Mouse (Mus musculus) myocyte (in vitro differentiated cells): ENCODE measurements at regions not wholly inside any gene's neighbourhood (a gene's known extent, or its start where the extent isn't known, plus 50 kb on each side); places are given as distances from the start of the nearest gene placed in this dataset.
"Not testable (repeated sequence)": the region's sequence is repeated elsewhere in the genome, so short reads cannot be mapped to it uniquely, and the experiment has no call there.

Experiments
- H3K27me3 ChIP-seq: one replicate; pipeline ENCODE4 v1.6.1; 2011; ENCODE audit not compliant: control insufficient read depth, insufficient read depth, insufficient read length
- H3K36me3 ChIP-seq: one replicate; pipeline ENCODE4 v1.6.1; 2011; ENCODE audit not compliant: control insufficient read depth, insufficient read depth
- H3K4me2 ChIP-seq: one replicate; pipeline ENCODE4 v1.6.1; 2011; ENCODE audit warnings: low read depth, control low read depth
- H3K4me3 ChIP-seq: one replicate; pipeline ENCODE4 v1.5.1; 2011; ENCODE audit warnings: mild to moderate bottlenecking, control low read depth, moderate library complexity
- H3K79me2 ChIP-seq: one replicate; pipeline ENCODE4 v1.6.1; 2011; ENCODE audit not compliant: control insufficient read depth, insufficient read depth
- H3ac ChIP-seq: one replicate; pipeline ENCODE4 v1.6.1; 2011; ENCODE audit not compliant: control insufficient read depth, insufficient read length
- CEBPB ChIP-seq: IDR thresholded peaks from 2 replicates; pipeline ENCODE4 v1.6.1; 2011; ENCODE audit warnings: mild to moderate bottlenecking, moderate library complexity; ENCODE audit not compliant: poor library complexity, insufficient read depth, severe bottlenecking
- E2F4 ChIP-seq: IDR thresholded peaks from one replicate; pipeline ENCODE4 v1.6.1; 2011; ENCODE audit warnings: mild to moderate bottlenecking, control low read depth, moderate library complexity; ENCODE audit not compliant: insufficient read depth
- MAX ChIP-seq: IDR thresholded peaks from one replicate; pipeline ENCODE4 v1.6.1; 2011; ENCODE audit warnings: low read depth, mild to moderate bottlenecking, control low read depth
- MYOD1 ChIP-seq, 3 experiments: IDR thresholded peaks; one replicate each; pipeline ENCODE4 v1.6.1; 2011; ENCODE audit warnings: control low read depth in 2 of 3, low read depth in 2 of 3, mild to moderate bottlenecking in 2 of 3, moderate library complexity in 1 of 3; ENCODE audit not compliant: insufficient read length in 2 of 3, control insufficient read depth in 1 of 3
- MYOG ChIP-seq, 3 experiments: IDR thresholded peaks; one replicate each; pipeline ENCODE4 v1.6.1; 2011; ENCODE audit warnings: control low read depth in 2 of 3, low read depth in 2 of 3, mild to moderate bottlenecking in 2 of 3; ENCODE audit not compliant: insufficient read length in 2 of 3, control insufficient read depth in 1 of 3, insufficient read depth in 1 of 3
- POLR2A ChIP-seq: IDR thresholded peaks from one replicate; pipeline ENCODE4 v1.6.1; 2011; ENCODE audit warnings: low read depth, mild to moderate bottlenecking, control low read depth, moderate library complexity; ENCODE audit not compliant: insufficient read length
- POLR2AphosphoS2 ChIP-seq: IDR thresholded peaks from one replicate; pipeline ENCODE4 v1.6.1; 2011; ENCODE audit warnings: low read depth, control low read depth; ENCODE audit not compliant: insufficient read length
- REST ChIP-seq: IDR thresholded peaks from one replicate; pipeline ENCODE4 v1.6.1; 2011; ENCODE audit warnings: mild to moderate bottlenecking, control low read depth, moderate library complexity; ENCODE audit not compliant: insufficient read depth, insufficient read length
- SRF ChIP-seq: IDR thresholded peaks from one replicate; pipeline ENCODE4 v1.6.1; 2011; ENCODE audit warnings: low read depth; ENCODE audit not compliant: control insufficient read depth, insufficient read length
- TCF12 ChIP-seq: IDR thresholded peaks from one replicate; pipeline ENCODE4 v1.6.1; 2011; ENCODE audit warnings: mild to moderate bottlenecking, control low read depth; ENCODE audit not compliant: poor library complexity, insufficient read depth, severe bottlenecking
- TCF3 ChIP-seq: IDR thresholded peaks from one replicate; pipeline ENCODE4 v1.6.1; 2011; ENCODE audit warnings: low read depth, control low read depth; ENCODE audit not compliant: insufficient read length
- USF1 ChIP-seq: IDR thresholded peaks from one replicate; pipeline ENCODE4 v1.6.1; 2011; ENCODE audit warnings: low read depth, mild to moderate bottlenecking, control low read depth, moderate library complexity

- no peaks in the 10 kb centered on the region for H3K36me3 ChIP-seq
- H3ac ChIP-seq: no peak overlapping the region
- no peak for TF ChIP-seq USF1
- TF ChIP-seq POLR2A: no peak
- TF ChIP-seq MAX: no peak
- no peak for TF ChIP-seq POLR2AphosphoS2
- no peak for TF ChIP-seq CEBPB
- TF ChIP-seq TCF3: no peak
- no peak for TF ChIP-seq REST
- no peak for TF ChIP-seq MYOD1 (IDR thresholded peaks at IDR 0.05; ENCODE audit: control insufficient read depth in 1 of 3, insufficient read length in 2 of 3, low read depth in 2 of 3)
- no peak for TF ChIP-seq TCF12
- no peak for TF ChIP-seq MYOG (IDR thresholded peaks at IDR 0.05; ENCODE audit: control insufficient read depth in 1 of 3, insufficient read depth in 1 of 3, insufficient read length in 2 of 3, low read depth in 2 of 3)
- TF ChIP-seq E2F4: no peak
- TF ChIP-seq SRF: no peak
- H3K4me3 ChIP-seq: no peak overlapping the region
- no peak overlapping the region for H3K4me2 ChIP-seq
- no peaks in the 10 kb centered on the region for H3K79me2 ChIP-seq
- no peaks in the 10 kb centered on the region for H3K27me3 ChIP-seq
These were observed 137.5 kb upstream of the Ppp2r2d start for GRCm38 (mm10) chr7:138708373-138708772.

GRCm38 (mm10) chr7:138699599-138699998 lies 146.3 kb upstream of the Ppp2r2d start:
- H3K4me3 ChIP-seq, H3ac ChIP-seq, H3K79me2 ChIP-seq, H3K4me2 ChIP-seq, H3K27me3 ChIP-seq, H3K36me3 ChIP-seq: not testable (repeated sequence)

- no peak overlapping the region for H3ac ChIP-seq
- no peaks in the 10 kb centered on the region for H3K27me3 ChIP-seq
- no peaks in the 10 kb centered on the region for H3K79me2 ChIP-seq
- no peaks in the 10 kb centered on the region for H3K36me3 ChIP-seq
- TF ChIP-seq USF1 (no peak), TCF12 (no peak), MYOG (IDR thresholded peaks at IDR 0.05; ENCODE audit: control insufficient read depth in 1 of 3, insufficient read depth in 1 of 3, insufficient read length in 2 of 3, low read depth in 2 of 3) (no peak), POLR2AphosphoS2 (no peak), CEBPB (no peak), MYOD1 (IDR thresholded peaks at IDR 0.05; ENCODE audit: control insufficient read depth in 1 of 3, insufficient read length in 2 of 3, low read depth in 2 of 3) (no peak)
- no peak overlapping the region for H3K4me3 ChIP-seq
- H3K4me2 ChIP-seq: no peak overlapping the region
These were observed 163.7 kb upstream of the Ppp2r2d start for GRCm38 (mm10) chr7:138682161-138682560.

GRCm38 (mm10) chr7:138680530-138680929 lies 165.3 kb upstream of the Ppp2r2d start:
- Histone ChIP-seq H3K36me3 (no peaks in the 10 kb centered on the region), H3K79me2 (no peaks in the 10 kb centered on the region), H3K4me2 (no peak overlapping the region), H3ac (no peak overlapping the region), H3K27me3 (no peaks in the 10 kb centered on the region), H3K4me3 (no peak overlapping the region)
- TF ChIP-seq POLR2AphosphoS2: no peak
- TF ChIP-seq TCF3: no peak
- no peak for TF ChIP-seq REST
- no peak for TF ChIP-seq MAX
- TF ChIP-seq CEBPB: no peak
- no peak for TF ChIP-seq SRF
- no peak for TF ChIP-seq MYOG (IDR thresholded peaks at IDR 0.05; ENCODE audit: control insufficient read depth in 1 of 3, insufficient read depth in 1 of 3, insufficient read length in 2 of 3, low read depth in 2 of 3)

GRCm38 (mm10) chr7:138679575-138679974 lies 166.3 kb upstream of the Ppp2r2d start:
- H3K27me3 ChIP-seq: no peaks in the 10 kb centered on the region
- H3ac ChIP-seq: no peak overlapping the region
- H3K79me2 ChIP-seq: no peaks in the 10 kb centered on the region
- H3K4me3 ChIP-seq: no peak overlapping the region
- TF ChIP-seq MYOG (IDR thresholded peaks at IDR 0.05; ENCODE audit: control insufficient read depth in 1 of 3, insufficient read depth in 1 of 3, insufficient read length in 2 of 3, low read depth in 2 of 3): no peak
- TF ChIP-seq USF1: no peak
- no peak for TF ChIP-seq TCF12
- TF ChIP-seq E2F4: no peak
- no peak for TF ChIP-seq REST
- no peak for TF ChIP-seq POLR2AphosphoS2
- no peak for TF ChIP-seq POLR2A
- no peak for TF ChIP-seq MYOD1 (IDR thresholded peaks at IDR 0.05; ENCODE audit: control insufficient read depth in 1 of 3, insufficient read length in 2 of 3, low read depth in 2 of 3)
- TF ChIP-seq MAX: no peak
- TF ChIP-seq TCF3: no peak
- no peak for TF ChIP-seq CEBPB
- no peak for TF ChIP-seq SRF
- no peaks in the 10 kb centered on the region for H3K36me3 ChIP-seq
- H3K4me2 ChIP-seq: no peak overlapping the region
